27 mouse cellular contexts compared by ENCODE assay signal in the genomic region with DNA sequence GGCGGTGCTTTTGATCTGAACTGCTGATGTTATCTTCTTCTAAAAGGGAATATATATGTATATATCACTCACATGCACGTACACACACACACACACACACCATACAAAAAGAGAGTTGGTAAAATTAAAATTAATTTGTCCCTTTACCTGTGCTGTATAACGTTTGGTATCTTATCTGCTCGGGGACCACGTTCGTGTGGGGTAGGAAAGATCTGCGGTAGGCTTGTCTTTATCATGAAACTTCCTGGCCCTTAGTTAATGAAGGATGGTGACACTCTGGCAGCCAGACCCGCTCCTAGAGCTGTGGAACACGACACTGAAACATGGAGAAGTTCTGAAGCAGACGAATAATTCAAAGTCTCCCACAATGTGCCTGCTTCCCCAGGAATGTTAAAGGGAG. TPM values are rescaled to one million over a fixed set of nuclear protein-coding genes. Genes with fewer than 3 reads are reported as not detected.
"Had no signal": no experiment of that assay in that cellular context is flagged by ENCODE, and none has a peak within 500 bp of the region (broad histone marks: within the 10 kb centered on the region; RNA-seq: fewer than 3 reads in every experiment).

No protein-coding gene starts in this region.

- H3K27ac ChIP-seq: gastrocnemius, adult 2 months; heart, adult 2 months; heart, embryonic 13.5 days; heart, embryonic 15.5 days; hindbrain, embryonic 13.5 days; hindbrain, embryonic 15.5 days; hindbrain, postnatal 0 days; kidney, embryonic 15.5 days; kidney, postnatal 0 days; limb, embryonic 15.5 days; liver, embryonic 13.5 days; liver, embryonic 15.5 days had no signal

- H3K9ac ChIP-seq: heart, embryonic 13.5 days; heart, embryonic 15.5 days; hindbrain, embryonic 13.5 days; hindbrain, embryonic 15.5 days; kidney, embryonic 15.5 days; limb, embryonic 15.5 days; liver, embryonic 13.5 days; liver, embryonic 15.5 days had no signal

- H3K9me3 ChIP-seq: heart, embryonic 13.5 days; heart, embryonic 15.5 days; hindbrain, embryonic 13.5 days; hindbrain, embryonic 15.5 days; kidney, embryonic 15.5 days; limb, embryonic 15.5 days; liver, embryonic 13.5 days; liver, embryonic 15.5 days had no signal

- H3K36me3 ChIP-seq: heart, embryonic 13.5 days; heart, embryonic 15.5 days; hindbrain, embryonic 13.5 days; hindbrain, embryonic 15.5 days; kidney, embryonic 15.5 days; limb, embryonic 15.5 days; liver, embryonic 13.5 days; liver, embryonic 15.5 days had no signal

- ATAC-seq: forebrain, embryonic 16.5 days; hindbrain, postnatal 0 days had no signal

- H3K4me1 ChIP-seq: hindbrain, embryonic 13.5 days; hindbrain, embryonic 15.5 days had no signal

- DNase-seq: gastrocnemius, adult 2 months; gastrocnemius, postnatal 10 days; gastrocnemius, postnatal 25 days; heart, adult 11 months; heart, adult 2 months; heart, postnatal 14 days; heart, postnatal 36 days; kidney, adult 11 months; kidney, adult 2 months; kidney, adult 9 months; kidney, postnatal 14 days; kidney, postnatal 36 days; layer of hippocampus, adult 9-11 months; layer of hippocampus, postnatal 36 days; liver, embryonic 13.5 days had no signal

- H3K4me3 ChIP-seq: gastrocnemius, adult 2 months; heart, adult 2 months; heart, embryonic 13.5 days; heart, embryonic 15.5 days; hindbrain, embryonic 13.5 days; hindbrain, embryonic 15.5 days; kidney, embryonic 15.5 days; limb, embryonic 15.5 days; liver, embryonic 13.5 days; liver, embryonic 15.5 days had no signal

- H3K4me2 ChIP-seq: heart, embryonic 11.5 days; heart, embryonic 13.5 days; heart, embryonic 15.5 days; hindbrain, embryonic 13.5 days; hindbrain, embryonic 15.5 days; kidney, embryonic 15.5 days; limb, embryonic 15.5 days; liver, embryonic 13.5 days; liver, embryonic 15.5 days had no signal

- H3K27me3 ChIP-seq: heart, embryonic 13.5 days; heart, embryonic 15.5 days; hindbrain, embryonic 13.5 days; hindbrain, embryonic 15.5 days; kidney, embryonic 15.5 days; limb, embryonic 15.5 days; liver, embryonic 13.5 days had no signal

RNA-seq across cellular contexts. Expression of a gene that starts 10.9 kb away (rescaled TPM):
- total RNA-seq: hematopoietic stem cell, adult 5-6 weeks had no signal

RNA-seq across cellular contexts. Expression of a gene that starts 30.9 kb away (rescaled TPM):
- total RNA-seq: gastrocnemius, adult 2 months; gastrocnemius, postnatal 10 days; gastrocnemius, postnatal 25 days; heart, adult 2 months; heart, postnatal 14 days; heart, postnatal 36 days; hematopoietic stem cell, adult 5-6 weeks had no signal
- polyA plus RNA-seq: heart, adult 2 months had no signal
